Mouse (Mus musculus) layer of hippocampus, postnatal 25 days (tissue): Measurements from ENCODE around the gene Gm20403. TPM values are rescaled to one million over a fixed set of nuclear protein-coding genes. Genes with fewer than 3 reads are reported as not detected.

ENCODE experiments used
- total RNA-seq, 2 experiments: library from RNA; stranded (reverse); gene quantifications; 2 replicates each; pipeline ENCODE4 v1.2.3; 2021

Gm20403 gene
- total RNA-seq, 2 experiments from 2014 or later, result not detected

Other genes with a start within 250 kb of the Gm20403 start
- 10 to 100 TPM; 47.2 to 49.8 TPM for gene Snx6, start 190.8 kb downstream of the Gm20403 start, total RNA-seq
- gene Cfl2, start 123.7 kb downstream of the Gm20403 start, total RNA-seq, result 100 to 1,000 TPM; 106 to 116 TPM
- 1 to 10 TPM; 1.6 to 2.3 TPM for gene Baz1a, start 27.8 kb upstream of the Gm20403 start, total RNA-seq
- gene 2700097O09Rik, start 93.6 kb upstream of the Gm20403 start, total RNA-seq, result 10 to 100 TPM in 1 of 2 experiments, 1 to 10 TPM in 1; 8.0 to 11.5 TPM
- 10 to 100 TPM; 86.7 to 99.9 TPM for gene Srp54a, start 93.7 kb upstream of the Gm20403 start, total RNA-seq
- gene Fam177a, start 137.9 kb upstream of the Gm20403 start, total RNA-seq, result 10 to 100 TPM in 1 of 2 experiments, 1 to 10 TPM in 1; 9.6 to 20.5 TPM
- 10 to 100 TPM; 56.2 to 61.2 TPM for gene Srp54b, start 168.6 kb upstream of the Gm20403 start, total RNA-seq
- gene 1700047I17Rik2, start 213.1 kb upstream of the Gm20403 start, total RNA-seq, result 10 to 100 TPM in 1 of 2 experiments, not detected in 1; 10.0 TPM
- 10 to 100 TPM; 32.0 to 34.7 TPM for gene Srp54c, start 243.6 kb upstream of the Gm20403 start, total RNA-seq